Mouse (Mus musculus) intestine, embryonic 16.5 days (tissue): ENCODE measurements around the gene Gm20547. TPM values are rescaled to one million over a fixed set of nuclear protein-coding genes. Genes with fewer than 3 reads are reported as not detected.
"Not testable (repeated sequence)": the region's sequence is repeated elsewhere in the genome, so short reads cannot be mapped to it uniquely, and the experiment has no call there.

Source experiments
- ATAC-seq: fragments of 200-750 bp; cut with Nextera tagmentation; 2 replicates; pipeline ENCODE4 v1.8.0; 2017; ENCODE audit warnings: moderate TSS enrichment, moderate library complexity
- H3K27ac ChIP-seq: fragments of 300-500 bp; sonication (generic); 2 replicates; pipeline ENCODE4 v1.5.1; 2014; ENCODE audit warnings: mild to moderate bottlenecking, low read length
- H3K27me3 ChIP-seq: fragments of 300-500 bp; sonication (generic); replicated peaks from 2 replicates; pipeline ENCODE4 v1.6.1; 2014; ENCODE audit warnings: low read length, control low read depth, mixed read lengths; ENCODE audit not compliant: control insufficient read depth, insufficient read depth
- H3K36me3 ChIP-seq: fragments of 300-500 bp; sonication (generic); 2 replicates; pipeline ENCODE4 v1.6.1; 2014; ENCODE audit warnings: low read length, control low read depth; ENCODE audit not compliant: control insufficient read depth, insufficient read depth
- H3K4me1 ChIP-seq: fragments of 300-500 bp; sonication (generic); 2 replicates; pipeline ENCODE4 v1.6.1; 2014; ENCODE audit warnings: low read length, control low read depth, mixed read lengths; ENCODE audit not compliant: control insufficient read depth, insufficient read depth
- H3K4me2 ChIP-seq: fragments of 300-500 bp; sonication (generic); 2 replicates; pipeline ENCODE4 v1.6.1; 2014; ENCODE audit warnings: low read depth, low read length, control low read depth
- H3K4me3 ChIP-seq: fragments of 300-500 bp; sonication (generic); 2 replicates; pipeline ENCODE4 v1.5.1; 2014; ENCODE audit warnings: mild to moderate bottlenecking, low read length
- H3K9ac ChIP-seq: fragments of 300-500 bp; sonication (generic); 2 replicates; pipeline ENCODE4 v1.6.1; 2014; ENCODE audit warnings: low read depth, low read length
- H3K9me3 ChIP-seq: fragments of 300-500 bp; sonication (generic); 2 replicates; pipeline ENCODE4 v1.6.1; 2016; ENCODE audit warnings: low read length, control low read depth; ENCODE audit not compliant: control insufficient read depth
- WGBS: fragments of 180-500 bp; shearing (Covaris S2); extraction: QIAGEN DNeasy Blood & Tissue Kit; methylation state at CpG from one replicate; pipeline ENCODE4 v1.1.7; 2014; 5-methylcytosine and 5-hydroxymethylcytosine counted together
- polyA plus RNA-seq: library from polyadenylated mRNA; unstranded; fragments of >200 nt; fragmentation: Nextera tagmentation; extraction: Ambion mirVana; gene quantifications from 2 replicates; pipeline ENCODE4 v1.2.1, GENCODE M21; 2015

Gm20547 gene
- polyA plus RNA-seq, 1 experiment from 2014 or later = not detected

GRCm38 (mm10) chr17:34836155-34836855, 45.5 kb downstream of the Gm20547 start:
- WGBS = 3% methylated on average over 48 of the region's 48 CpGs
- Histone ChIP-seq H3K4me3 (peak overlapping the region; percentile 82), H3K4me1 (peaks cover 13% of the 10 kb centered on the region), H3K9me3 (no peaks in the 10 kb centered on the region), H3K9ac (peak overlapping the region; percentile 84), H3K27ac (peak overlapping the region; percentile 63; the same call in 1 of the 2 replicates), H3K27me3 (no peaks in the 10 kb centered on the region), H3K36me3 (peaks cover 19% of the 10 kb centered on the region), H3K4me2 (peak overlapping the region; percentile 72)
- peak; percentile 80 for ATAC-seq

GRCm38 (mm10) chr17:34830776-34831175, 51.1 kb downstream of the Gm20547 start:
- not testable (repeated sequence) for H3K4me2 ChIP-seq, H3K4me3 ChIP-seq, H3K4me1 ChIP-seq, H3K9ac ChIP-seq, H3K27ac ChIP-seq, H3K27me3 ChIP-seq, ATAC-seq, H3K9me3 ChIP-seq
- peaks cover 16% of the 10 kb centered on the region for H3K36me3 ChIP-seq
- WGBS = 90% methylated on average over 1 of the region's 1 CpGs

GRCm38 (mm10) chr17:34814818-34815370, 66.9 kb downstream of the Gm20547 start:
- no peaks in the 10 kb centered on the region for H3K36me3 ChIP-seq
- WGBS = 77% methylated on average over 7 of the region's 7 CpGs

GRCm38 (mm10) chr17:34813747-34814146, 68.1 kb downstream of the Gm20547 start:
- H3K36me3 ChIP-seq, ATAC-seq, H3K9me3 ChIP-seq, H3K27ac ChIP-seq, H3K4me1 ChIP-seq, H3K4me2 ChIP-seq, H3K9ac ChIP-seq, H3K4me3 ChIP-seq, H3K27me3 ChIP-seq: not testable (repeated sequence)
- 67% methylated on average over 11 of the region's 12 CpGs for WGBS

More at GRCm38 (mm10) chr17:34814818-34815370, 66.9 kb downstream of the Gm20547 start:
- Histone ChIP-seq H3K4me3 (no peak overlapping the region), H3K27ac (no peak overlapping the region), H3K4me2 (no peak overlapping the region), H3K27me3 (no peaks in the 10 kb centered on the region), H3K9me3 (no peaks in the 10 kb centered on the region), H3K9ac (no peak overlapping the region), H3K4me1 (0 out of 2 replicates have a peak, but pooled peaks cover 3% of the 10 kb centered on the region)
- ATAC-seq = no peak

GRCm38 (mm10) chr17:34811275-34811674, 70.6 kb downstream of the Gm20547 start:
- Histone ChIP-seq H3K9ac (no peak overlapping the region), H3K27me3 (no peaks in the 10 kb centered on the region), H3K4me3 (no peak overlapping the region), H3K4me1 (0 out of 2 replicates have a peak, but pooled peaks cover 3% of the 10 kb centered on the region), H3K9me3 (no peaks in the 10 kb centered on the region), H3K4me2 (no peak overlapping the region), H3K36me3 (no peaks in the 10 kb centered on the region), H3K27ac (no peak overlapping the region)
- 66% methylated on average over 15 of the region's 15 CpGs for WGBS
- peak; percentile 84 for ATAC-seq

- ATAC-seq, H3K4me2 ChIP-seq, H3K27ac ChIP-seq, H3K27me3 ChIP-seq, H3K36me3 ChIP-seq, H3K9me3 ChIP-seq, H3K9ac ChIP-seq, H3K4me3 ChIP-seq, H3K4me1 ChIP-seq: not testable (repeated sequence)
- 77% methylated on average over 8 of the region's 8 CpGs for WGBS
Measured at GRCm38 (mm10) chr17:34810811-34811210, 71.0 kb downstream of the Gm20547 start.

GRCm38 (mm10) chr17:34810411-34810810, 71.4 kb downstream of the Gm20547 start:
- H3K4me3 ChIP-seq, ATAC-seq, H3K9me3 ChIP-seq, H3K27ac ChIP-seq, H3K9ac ChIP-seq, H3K4me1 ChIP-seq, H3K36me3 ChIP-seq, H3K27me3 ChIP-seq, H3K4me2 ChIP-seq: not testable (repeated sequence)
- WGBS = 85% methylated on average over 5 of the region's 5 CpGs

- 80% methylated on average over 6 of the region's 6 CpGs for WGBS
- Histone ChIP-seq H3K27ac (no peak overlapping the region), H3K4me2 (no peak overlapping the region), H3K9me3 (0 out of 2 replicates have a peak, but pooled peaks cover 3% of the 10 kb centered on the region), H3K4me3 (no peak overlapping the region), H3K9ac (no peak overlapping the region), H3K4me1 (0 out of 2 replicates have a peak, but pooled peaks cover 3% of the 10 kb centered on the region), H3K36me3 (no peaks in the 10 kb centered on the region), H3K27me3 (no peaks in the 10 kb centered on the region)
- ATAC-seq = no peak
Measured at GRCm38 (mm10) chr17:34808599-34809205, 73.1 kb downstream of the Gm20547 start.

- no peak for ATAC-seq
- no peaks in the 10 kb centered on the region for H3K27me3 ChIP-seq
- 0 out of 2 replicates have a peak, but pooled peaks cover 3% of the 10 kb centered on the region for H3K9me3 ChIP-seq
- 63% methylated on average over 3 of the region's 3 CpGs for WGBS
- no peak overlapping the region for H3K4me2 ChIP-seq
- H3K27ac ChIP-seq = no peak overlapping the region
- H3K4me3 ChIP-seq = no peak overlapping the region
- no peak overlapping the region for H3K9ac ChIP-seq
- H3K36me3 ChIP-seq = no peaks in the 10 kb centered on the region
- H3K4me1 ChIP-seq = 0 out of 2 replicates have a peak, but pooled peaks cover 3% of the 10 kb centered on the region
Measured at GRCm38 (mm10) chr17:34807176-34807575, 74.7 kb downstream of the Gm20547 start.
